Mouse (Mus musculus) MEL (cell line): ENCODE results near the gene Tpst2.

Source experiments
- CTCF ChIP-seq, 3 experiments: IDR thresholded peaks in 2 of 3; conservative IDR thresholded peaks in 1 of 3; 2 replicates each; pipeline ENCODE4 v1.5.1; 2011 to 2012; ENCODE audit warnings: low read length in 3 of 3, low read depth in 2 of 3, mild to moderate bottlenecking in 2 of 3, improper control_type of control experiment in 1 of 3, inconsistent platforms in 1 of 3, mixed read lengths in 1 of 3, moderate library complexity in 1 of 3; ENCODE audit not compliant: control insufficient read depth in 1 of 3, insufficient read depth in 1 of 3, poor library complexity in 1 of 3, severe bottlenecking in 1 of 3
- EP300 ChIP-seq, 2 experiments: IDR thresholded peaks; 2 replicates each; pipeline ENCODE4 v1.6.1; 2011; ENCODE audit warnings: improper control_type of control experiment in 2 of 2, low read length in 2 of 2, low read depth in 1 of 2, mild to moderate bottlenecking in 1 of 2
- MEF2A ChIP-seq: IDR thresholded peaks from 2 replicates; pipeline ENCODE4 v1.6.1; 2014; ENCODE audit warnings: low read depth, mild to moderate bottlenecking, inconsistent platforms, low read length, improper control_type of control experiment; ENCODE audit not compliant: poor library complexity, insufficient replicate concordance, severe bottlenecking; ENCODE audit errors: extremely low read depth
- POLR2A ChIP-seq, 2 experiments: IDR thresholded peaks; 2 replicates each; pipeline ENCODE4 v1.6.1; 2011 to 2012; ENCODE audit warnings: low read length in 2 of 2, mild to moderate bottlenecking in 2 of 2, control low read depth in 1 of 2, improper control_type of control experiment in 1 of 2, low read depth in 1 of 2, moderate library complexity in 1 of 2; ENCODE audit not compliant: control insufficient read depth in 1 of 2, insufficient read depth in 1 of 2, poor library complexity in 1 of 2
- POLR2AphosphoS2 ChIP-seq: IDR thresholded peaks from 2 replicates; pipeline ENCODE4 v1.6.1; 2011; ENCODE audit warnings: low read length, improper control_type of control experiment
- TCF12 ChIP-seq: IDR thresholded peaks from 2 replicates; pipeline ENCODE4 v1.6.1; 2014; ENCODE audit warnings: low read depth, mild to moderate bottlenecking, inconsistent platforms, low read length, improper control_type of control experiment, moderate library complexity
- ZMIZ1 ChIP-seq: IDR thresholded peaks from 2 replicates; pipeline ENCODE4 v1.6.1; 2012; ENCODE audit warnings: low read depth, mild to moderate bottlenecking, inconsistent platforms, low read length, improper control_type of control experiment, moderate library complexity

- TF ChIP-seq EP300 (IDR thresholded peaks at IDR 0.05; ENCODE audit: low read depth in 1 of 2, low read length in 2 of 2) (no peak), POLR2A (IDR thresholded peaks at IDR 0.05; ENCODE audit: control insufficient read depth in 1 of 2, insufficient read depth in 1 of 2, low read depth in 1 of 2, low read length in 2 of 2, poor library complexity in 1 of 2) (no peak), TCF12 (no peak), MEF2A (no peak), ZMIZ1 (no peak), CTCF (IDR thresholded peaks at IDR 0.05 in 2 of 3, conservative IDR thresholded peaks at IDR 0.05 in 1 of 3; ENCODE audit: control insufficient read depth in 1 of 3, insufficient read depth in 1 of 3, low read depth in 2 of 3, low read length in 3 of 3, poor library complexity in 1 of 3, severe bottlenecking in 1 of 3) (no peak), POLR2AphosphoS2 (no peak)
These were observed 12.0 kb downstream of the Tpst2 start for GRCm38 (mm10) chr5:112288193-112289141.
